Mouse (Mus musculus): ENCODE measurements around the gene Naa38.
A peak's percentile ranks its signal among the peaks of the same experiment; 100 is the strongest.

Gene Naa38

DNA sequence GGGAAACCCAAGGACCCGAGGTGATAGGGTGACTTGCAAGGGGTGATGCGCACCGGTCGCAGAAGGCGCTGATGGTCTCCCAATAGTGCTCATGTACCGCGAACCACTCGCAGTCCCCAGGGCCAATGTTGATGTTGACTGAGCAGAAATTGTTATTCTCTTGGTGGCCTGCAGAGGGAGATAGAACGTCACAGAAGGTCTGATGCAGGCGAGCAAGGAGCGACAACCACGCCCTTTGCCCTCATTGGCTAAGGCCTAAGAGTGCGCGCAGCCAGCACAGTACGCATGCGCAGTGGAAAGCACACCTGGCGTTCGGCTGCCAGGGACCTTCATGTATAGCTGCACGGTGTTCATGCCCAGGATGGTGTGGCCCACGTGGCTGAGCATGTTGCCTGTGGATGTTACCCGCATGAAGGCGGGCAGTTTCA is 5.9 kb downstream of the Naa38 start:
- peak; percentile 96 to 97 for DNase-seq

DNA sequence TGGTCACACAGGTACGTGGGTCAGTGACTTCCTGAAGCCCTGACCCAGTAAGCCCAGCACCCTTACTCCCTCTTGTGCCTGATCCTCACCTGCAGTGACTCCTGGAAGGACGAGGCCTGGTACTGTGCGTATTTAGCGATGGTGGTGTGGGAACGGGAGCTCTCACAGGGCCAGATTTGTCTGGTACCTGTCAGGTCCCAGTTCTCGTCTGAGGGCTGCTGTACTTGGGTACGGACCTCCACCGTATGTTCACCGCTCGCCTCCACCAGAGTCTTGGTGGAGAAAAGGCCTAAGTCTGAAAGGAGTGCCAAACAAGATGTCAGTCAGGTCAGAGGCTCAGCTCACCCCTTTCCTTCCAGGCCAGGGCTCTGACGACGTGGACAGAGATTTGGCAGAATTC is 6.7 kb downstream of the Naa38 start:
- DNase-seq = peak; percentile 18 to 36

DNA sequence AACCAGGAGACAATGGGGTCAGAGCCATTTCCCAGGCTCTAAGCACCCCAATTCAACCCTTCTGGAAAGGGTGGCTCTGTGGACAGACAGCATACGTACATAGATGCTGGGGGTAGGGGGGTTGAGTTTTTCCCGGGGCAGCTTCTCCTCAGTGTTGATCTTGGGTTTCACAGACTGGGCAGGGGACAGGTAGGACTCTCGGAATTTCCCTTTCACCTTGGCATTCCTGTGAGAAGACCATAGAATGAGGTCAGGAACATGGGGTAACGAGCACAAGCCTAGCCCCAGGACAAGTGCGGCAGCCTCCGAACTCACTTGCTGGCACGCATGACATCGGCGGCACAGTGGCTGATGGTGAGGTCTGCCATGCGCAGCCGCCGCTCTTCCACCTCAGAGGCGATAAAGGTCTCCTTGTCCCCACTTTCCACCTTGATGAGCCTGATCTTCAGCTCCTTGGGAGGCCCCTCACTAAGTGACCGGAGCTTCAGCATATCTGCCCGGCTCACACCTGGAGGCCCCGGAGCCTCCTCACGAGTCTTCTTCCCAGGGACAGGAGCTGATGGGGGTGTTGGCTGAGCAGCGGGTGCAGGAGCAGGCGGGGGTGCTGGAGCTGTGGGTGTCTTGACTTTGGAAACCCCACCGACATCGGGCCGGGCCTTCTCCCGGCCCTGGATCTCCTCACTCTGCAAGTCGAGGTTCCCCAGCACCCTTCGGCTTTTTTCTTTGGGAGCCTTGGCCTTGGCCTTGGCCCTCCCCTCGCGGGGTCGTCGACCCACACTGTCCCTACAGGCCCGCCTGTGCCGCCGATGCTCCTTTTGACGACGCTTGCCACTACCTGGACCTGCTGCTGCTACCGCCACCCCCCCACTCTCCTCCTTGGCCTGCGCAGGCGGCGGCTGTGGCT is 8.7 kb downstream of the Naa38 start:
- peak; percentile 9 to 22 for DNase-seq

DNA sequence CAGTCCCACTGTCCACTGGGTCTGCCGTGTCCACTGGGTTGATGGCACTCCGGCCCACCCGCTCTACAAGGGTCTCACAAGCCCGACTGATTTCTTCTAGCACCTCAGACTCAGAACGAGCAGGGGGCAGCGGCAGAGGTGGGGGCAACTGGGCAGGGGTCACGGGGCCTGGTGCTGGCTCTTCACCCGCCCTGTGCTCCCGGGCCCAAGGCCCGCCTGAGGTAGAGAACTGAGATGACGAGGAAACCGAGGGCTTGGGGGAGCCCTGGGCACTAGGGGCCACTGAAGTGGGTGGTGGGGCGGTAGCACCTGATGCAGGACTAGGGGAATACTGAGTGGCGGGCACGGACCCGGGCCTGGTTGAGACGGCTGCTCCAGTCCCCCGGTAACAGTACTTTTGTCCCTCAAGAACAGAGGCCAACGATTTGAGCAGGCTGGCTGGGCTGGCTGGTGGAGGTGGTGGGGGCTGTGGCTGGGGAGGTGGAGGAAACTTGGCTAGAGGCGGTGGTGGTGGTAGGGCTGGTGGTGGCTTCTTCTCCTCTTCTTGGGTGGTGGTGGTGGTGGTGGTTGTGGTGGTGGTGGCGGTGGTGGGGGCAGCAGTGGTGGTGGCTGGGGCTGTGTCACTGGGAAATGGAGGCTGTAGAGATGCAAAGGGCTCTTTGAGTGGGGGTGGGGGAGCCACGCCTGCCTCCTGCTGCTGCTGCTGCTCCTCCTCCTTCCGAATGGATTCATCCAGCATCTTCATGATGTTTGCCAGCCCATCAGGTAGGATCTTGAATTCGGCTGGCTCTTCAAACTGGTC is 9.5 kb downstream of the Naa38 start:
- DNase-seq = no peak

DNA sequence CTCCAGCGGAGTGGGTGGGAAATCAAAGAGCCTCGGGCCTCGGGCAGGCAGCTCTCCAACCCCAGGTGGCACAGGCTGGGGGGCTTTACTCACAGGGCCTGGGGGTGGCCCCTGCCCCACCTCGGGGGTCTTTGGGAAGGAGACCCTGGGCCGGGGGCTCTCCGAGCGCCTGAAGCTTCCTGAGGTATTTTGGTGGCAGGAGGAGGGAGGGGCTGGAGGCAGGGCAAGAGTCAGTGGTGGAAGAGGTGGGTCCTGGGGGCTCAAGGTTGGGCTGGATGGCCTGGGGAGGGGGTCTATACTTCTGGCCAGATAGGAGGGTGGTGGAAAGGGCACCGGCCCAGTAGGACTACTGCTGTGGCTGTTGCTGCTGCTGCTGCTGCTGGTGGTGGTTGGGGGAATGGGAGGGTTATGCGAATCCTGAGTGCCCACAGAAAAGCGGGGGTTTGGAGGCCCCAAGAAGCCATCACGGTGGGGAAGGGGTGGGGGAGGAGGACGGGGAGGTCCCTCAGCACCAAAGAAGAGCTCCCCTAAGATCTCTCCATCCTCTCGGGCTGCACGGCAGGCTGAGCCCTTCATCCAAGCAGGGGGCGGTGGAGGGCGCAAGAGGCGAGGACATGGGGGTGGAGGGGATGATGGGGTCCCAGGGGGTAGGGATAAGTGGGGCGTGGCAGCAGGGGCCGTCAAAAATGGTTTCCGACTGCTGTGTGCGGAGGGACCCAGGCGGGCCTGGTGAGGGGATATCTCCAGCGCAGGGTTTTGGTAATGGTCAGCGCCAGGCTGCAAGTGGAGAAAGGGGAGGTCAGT is 10.3 kb downstream of the Naa38 start:
- DNase-seq = peak in 1 of 2 experiments; percentile 4

DNA sequence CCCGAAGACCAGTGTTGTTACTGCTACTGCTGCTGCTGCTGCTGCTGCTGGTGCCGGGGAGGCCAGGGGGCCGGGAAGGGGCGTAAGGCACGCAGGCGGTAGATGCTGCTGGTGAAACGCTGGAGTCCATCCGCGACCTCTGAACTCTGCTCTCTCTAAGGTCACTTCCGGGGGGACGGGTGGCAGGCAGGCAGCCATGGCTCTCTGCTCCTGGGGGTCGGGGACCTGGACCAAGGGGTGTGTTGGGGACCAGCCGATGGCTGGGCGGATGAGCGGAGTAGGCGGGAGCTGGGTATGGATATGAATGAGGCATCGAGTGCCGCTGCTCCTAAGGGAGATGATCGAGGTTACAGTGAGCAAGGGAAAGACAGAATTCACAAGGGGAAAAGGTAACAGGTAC is 11.0 kb downstream of the Naa38 start:
- peak in 1 of 2 experiments; percentile 12 for DNase-seq

DNA sequence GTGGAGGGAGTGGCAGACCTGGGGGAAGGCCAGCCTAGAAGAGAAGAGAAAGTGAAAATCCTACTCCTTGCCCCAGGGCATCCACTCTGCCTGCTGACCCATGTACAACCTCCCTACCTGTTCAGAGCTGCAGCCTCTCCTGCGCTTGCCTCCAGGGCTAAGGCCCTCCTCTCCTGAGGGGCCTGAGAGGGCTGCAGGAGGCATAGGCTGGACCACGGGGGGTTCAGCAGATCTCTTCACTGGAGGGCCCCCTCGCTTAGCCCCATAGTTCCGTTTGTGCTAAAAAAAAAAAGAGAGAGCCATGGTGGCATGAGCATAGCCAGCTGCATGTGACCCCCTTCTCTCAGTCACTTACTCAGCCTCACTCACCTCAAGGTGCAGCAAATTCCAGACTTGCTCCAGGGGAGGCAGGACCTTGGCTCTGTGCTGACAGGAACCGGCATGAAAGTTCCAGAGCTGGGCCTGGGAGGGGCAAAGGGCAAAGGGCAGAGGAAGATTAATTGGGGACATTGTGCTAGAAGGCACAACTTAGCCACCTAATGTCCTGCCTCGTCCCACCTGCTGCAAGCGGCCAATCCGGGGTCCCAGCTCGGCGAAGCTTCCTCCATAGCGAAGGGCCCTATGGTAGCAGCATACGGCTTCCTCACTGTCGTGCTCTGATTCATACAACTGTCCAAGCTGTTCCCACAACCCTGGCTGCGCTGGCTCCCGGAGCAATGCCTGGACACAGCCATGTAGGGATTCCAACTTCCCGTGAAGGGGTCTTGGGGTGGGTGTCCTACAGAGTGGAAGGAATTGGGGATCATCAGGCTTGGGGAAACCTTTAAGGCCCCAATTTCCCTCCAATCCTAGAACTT is 11.8 kb downstream of the Naa38 start:
- DNase-seq = peak; percentile 17 to 22

DNA sequence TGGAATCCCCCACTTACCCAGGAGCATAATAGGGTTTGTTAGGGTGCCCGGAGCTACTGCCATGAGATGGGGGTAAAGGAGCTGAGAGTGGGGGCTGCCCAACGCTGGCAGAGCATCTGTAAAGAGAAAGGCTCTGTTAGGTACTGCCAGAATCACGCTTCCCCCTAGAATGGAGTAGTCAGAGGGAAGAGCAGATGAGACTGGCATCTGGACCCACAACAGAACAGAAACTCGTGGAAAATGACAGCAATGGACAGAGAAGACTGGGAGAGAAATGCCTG is 12.4 kb downstream of the Naa38 start:
- no peak for DNase-seq

DNA sequence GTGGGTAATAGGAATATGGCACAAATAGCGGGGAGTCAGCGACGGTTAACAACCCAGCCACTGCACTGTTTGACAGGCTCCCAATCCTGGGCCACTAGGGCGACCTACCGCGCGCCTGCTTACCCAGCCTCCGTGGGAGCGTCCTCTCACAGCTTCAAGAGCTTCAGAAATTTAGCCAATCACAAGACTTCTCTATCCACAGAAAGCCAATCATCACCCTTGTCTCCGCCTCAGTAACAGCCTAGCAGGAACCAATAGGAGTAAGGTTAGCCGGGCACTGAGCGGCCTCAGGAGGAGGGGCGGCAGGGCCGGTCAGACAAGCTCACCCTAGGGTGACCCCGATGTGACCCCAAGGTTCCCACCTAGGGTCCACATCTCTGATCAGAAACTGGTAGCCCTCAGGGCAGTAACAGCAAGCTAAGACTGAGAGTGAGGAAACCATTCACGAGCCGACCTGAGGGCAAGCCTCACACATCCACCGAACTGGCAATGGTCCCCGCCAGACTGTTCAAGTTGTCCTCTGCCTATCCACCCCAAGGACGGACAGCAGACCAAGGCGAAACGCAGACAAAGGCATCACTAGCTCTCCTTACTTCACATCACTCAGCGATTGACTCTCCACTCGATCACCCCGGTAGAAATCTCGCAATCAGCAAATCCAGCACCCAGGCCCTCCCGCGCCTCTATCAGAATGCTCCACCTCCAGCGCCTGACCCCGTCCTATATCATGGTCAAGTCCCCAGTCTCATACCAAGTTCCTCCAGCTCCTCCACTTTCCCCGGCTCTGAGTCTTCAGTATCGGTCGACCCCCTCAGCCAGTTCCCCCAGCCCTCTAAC is 13.5 kb downstream of the Naa38 start:
- DNase-seq = peak; percentile 83 to 90

DNA sequence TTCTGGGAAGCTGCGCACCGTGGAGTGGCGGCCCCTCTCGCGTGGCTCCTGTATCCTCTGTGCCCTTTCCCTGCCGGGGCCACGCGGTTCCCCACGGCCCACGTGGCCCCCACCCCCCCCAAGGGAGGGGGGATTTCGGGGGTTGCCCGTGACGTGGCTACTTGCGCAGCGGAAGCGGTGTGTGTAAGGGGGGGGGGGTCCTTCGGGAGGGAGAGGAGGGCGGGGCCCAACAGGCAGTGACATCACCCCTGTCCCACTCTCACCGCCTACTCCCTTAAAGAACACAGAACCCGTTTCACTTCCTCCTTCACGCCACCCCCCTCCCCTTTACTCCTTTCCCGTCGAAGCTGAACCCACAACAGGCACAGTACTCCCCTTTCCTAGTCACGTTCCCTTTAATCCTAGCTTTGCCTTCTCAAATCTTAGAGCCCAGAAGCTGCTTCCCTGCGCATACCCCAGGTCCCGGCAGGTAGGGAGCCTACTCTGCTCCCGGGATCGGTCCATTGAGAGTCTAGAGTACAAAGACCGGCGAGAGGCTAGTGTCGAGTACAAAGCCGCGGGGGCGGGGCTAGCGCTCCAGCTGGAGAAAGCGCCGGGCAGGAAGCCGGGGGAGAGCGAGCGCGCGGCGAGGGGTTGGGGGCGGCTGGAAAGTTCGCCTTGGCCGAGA is 14.2 kb downstream of the Naa38 start:
- peak; percentile 74 to 80 for DNase-seq

DNA sequence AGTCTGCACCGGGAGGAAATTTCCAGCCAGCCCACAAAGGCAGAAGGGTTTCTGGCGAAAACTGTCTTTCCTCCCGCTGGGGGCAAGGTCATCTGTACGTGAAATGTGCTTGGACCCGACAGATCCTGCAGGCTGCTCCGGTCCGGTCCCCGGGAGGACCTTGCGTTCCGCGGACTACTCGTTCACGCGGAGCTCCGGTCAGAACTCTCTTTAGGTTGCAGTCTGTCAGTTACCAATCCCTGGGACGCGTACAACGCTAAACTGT is 14.7 kb downstream of the Naa38 start:
- DNase-seq = no peak

DNA sequence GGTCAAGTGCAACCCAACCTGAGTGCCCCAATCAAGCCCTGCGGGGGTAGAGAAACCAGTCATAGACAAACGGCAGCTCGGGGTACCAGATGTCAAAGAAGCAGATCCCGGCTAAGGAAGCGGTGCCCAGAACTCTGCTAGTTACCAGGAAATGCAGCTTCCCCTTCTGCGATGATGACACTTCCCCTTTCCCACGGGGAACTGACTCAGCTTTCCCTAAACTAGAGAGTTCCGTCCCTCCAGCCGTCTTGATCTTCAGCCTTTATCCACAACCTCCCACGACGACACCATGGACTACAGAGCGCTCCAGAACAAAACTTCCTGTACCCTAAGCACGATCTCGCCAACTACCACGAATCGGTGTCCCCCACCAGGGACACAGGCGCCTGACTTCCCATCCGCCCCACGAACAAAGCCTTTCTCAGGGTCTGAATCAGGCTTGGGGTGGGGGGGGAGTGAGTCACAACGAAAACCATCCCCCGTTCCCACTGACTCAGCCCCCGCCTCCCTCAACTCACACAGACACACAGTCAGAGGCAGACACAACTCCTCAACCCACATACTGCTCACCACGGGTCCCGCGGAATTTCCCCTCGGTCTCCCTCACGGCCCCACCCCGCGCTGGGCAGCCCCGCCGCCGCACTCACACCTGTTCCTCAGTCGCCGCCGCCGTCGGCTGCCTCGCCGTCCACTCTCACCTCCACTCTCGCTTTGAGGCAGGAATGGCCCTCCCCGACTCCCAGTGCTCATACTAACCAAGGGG is 15.2 kb downstream of the Naa38 start:
- peak in 1 of 2 experiments; percentile 36 for DNase-seq

DNA sequence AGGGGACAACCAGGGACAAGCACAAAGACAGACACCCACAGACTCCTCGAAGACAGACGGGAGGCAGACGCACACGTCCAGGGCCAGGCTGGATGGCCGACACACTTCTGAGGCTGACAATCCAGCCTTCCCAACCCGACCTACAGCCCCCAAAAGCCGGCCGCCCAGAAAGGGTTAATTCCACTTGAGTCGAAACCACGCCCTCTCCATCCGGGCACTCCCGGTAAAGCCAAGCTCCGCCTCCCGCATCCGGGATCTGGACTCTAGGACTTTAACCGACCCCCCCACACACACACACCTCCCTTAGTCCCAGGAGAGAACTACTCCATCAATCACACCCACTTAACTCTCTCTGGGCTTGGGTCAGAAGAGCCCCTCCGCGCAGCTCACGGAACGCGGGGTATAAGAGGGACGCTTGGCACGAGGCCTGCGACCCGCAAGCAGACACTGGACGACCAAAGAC is 15.8 kb downstream of the Naa38 start:
- peak; percentile 94 for DNase-seq

DNA sequence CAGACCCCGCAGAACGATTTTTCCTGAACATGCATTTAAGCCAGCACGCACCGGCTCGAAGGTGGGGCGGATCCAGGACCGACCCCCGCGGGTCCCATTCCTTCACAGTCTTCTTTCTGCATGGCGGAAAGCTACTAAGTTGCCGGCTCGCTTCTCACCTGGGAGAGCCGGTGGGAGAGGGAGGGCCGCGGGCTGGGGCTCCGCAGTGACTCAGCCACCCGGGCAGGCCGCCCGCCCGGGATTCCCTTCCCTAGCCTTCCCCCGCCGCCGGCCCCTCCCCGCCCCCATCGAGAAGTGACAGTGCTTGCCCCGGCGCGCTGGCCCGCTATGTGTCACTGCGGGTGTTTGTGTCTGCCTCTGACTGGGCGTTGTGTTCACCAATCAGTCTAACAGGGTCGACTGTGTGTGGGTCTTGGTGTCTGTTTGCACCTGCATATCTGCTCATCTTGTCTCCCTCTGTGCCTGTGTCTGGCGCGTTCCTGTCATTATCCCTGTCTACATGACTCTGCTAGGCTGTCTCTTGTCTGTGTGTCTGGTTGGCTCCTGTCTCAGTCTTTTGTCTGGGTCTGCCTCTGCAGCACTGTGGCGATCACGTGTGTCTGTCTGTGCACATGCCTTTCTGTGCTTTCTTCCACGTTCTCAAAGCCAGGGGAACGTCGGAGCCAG is 16.4 kb downstream of the Naa38 start:
- DNase-seq = peak; percentile 60 to 71

DNA sequence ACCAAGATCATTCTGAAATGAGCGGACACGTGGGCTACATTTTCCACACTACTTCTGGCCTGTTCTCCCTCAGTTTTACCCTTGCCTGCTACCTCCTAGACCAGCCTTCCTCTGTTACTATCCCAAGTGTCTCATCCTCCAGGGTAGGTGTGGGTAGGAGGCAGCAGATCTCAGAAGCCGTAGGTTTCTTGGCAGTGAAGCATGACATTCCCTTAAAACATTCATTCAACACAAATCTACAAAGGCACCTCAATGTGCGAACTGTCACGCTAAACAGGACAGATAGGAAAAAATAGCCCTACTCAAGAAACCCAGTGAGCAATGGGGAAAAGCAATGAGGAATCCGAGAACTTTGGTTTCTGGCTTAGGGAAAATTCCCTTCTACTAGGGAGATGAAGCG is 17.3 kb downstream of the Naa38 start:
- no peak for DNase-seq

DNA sequence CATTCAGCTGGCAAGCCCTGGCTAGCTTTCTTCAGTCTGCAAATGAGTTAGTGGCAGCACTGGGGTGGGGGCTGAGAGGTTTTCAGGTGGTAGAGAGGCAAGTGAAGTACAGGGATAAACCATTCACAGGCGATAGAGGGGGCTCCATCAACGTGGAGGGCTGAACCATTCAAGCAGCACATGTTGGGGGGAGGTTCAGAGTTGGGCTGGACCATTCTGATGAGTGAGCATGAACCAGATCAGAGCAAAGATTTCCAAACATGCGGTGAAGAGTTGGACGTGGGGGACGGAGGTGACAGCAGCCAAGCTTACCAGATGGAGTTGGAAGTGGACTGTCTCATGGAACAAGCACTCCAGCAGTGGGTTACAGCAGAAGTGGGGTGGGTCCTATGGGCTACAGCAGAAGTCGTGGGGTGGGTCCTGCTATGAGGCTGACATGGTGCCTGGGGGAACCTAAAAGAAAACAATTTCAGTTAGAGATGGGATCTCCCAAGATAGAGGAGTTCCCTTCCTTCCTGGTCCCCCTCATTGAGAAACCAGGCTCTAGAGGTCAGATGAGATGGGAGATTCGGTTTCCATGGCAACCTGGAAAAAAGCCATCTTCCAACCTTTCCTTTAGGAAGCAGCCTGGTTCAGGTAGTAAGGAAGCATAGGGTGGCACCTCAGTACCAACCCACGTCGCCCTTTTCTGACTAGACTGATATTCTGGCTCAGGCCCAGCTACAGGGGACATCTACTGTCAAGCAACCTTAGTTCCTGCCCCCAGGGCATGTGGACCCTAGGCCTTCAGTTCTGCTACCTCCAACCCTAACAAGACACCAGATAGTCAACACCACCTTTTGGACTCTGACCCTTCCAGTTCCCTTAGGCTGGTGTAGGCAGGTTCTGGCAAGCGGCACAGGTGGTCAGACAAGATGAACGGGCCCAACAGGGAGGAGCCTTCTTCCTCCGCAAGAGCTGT is 18.2 kb downstream of the Naa38 start, which contains the start of gene Kdm6b:
TSS of gene Kdm6b (minus strand) at position 455 of the 961 bp plus-strand sequence.
- peak; percentile 77 to 79 for DNase-seq

DNA sequence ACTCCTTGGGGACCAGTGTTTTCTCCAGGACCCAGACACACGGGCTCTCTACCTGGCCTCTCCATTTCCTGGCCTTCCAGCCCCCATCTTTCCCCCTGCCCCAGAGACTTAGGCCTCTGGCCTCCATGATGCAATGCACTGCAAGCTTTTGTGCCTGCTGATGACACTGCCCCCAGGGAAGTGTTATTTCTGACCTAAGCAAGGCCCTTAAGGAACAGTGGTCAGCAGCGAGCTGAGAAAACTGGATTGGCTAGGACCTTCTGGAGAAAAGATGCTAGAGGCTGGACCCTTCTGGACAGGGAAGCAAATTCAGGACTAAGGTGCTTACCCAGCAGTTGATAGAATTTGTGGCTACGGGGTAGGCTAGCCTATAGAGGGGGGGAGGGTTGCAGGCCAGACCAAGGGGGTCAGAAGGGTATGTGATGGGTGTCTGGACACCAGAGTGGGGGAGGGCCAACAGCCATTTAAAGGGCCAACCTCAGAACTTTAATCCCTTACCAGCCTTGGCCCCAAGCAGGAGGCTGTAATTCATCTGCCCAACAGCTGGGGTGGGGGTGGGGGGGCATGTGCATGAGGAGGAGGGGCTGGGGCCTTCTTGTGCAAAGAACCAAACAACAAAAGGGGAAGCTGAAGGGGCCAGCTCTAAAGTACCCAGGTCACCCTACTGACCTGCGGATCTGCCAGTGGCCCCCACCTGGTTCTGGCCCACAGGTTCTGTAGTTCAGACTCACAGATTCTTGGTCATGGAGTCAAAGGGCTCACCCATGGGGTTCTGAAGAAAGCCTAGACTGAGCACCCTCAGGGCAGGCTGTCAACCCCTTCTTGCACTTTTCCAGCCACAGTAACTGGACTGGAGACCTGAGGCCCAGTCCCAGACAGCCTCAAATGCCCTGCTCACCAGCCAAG is 19.4 kb downstream of the Naa38 start:
- peak in 1 of 2 experiments; percentile 22 for DNase-seq
